Mouse (Mus musculus): ENCODE results near the gene Gje1.

The Gje1 gene

GRCm38 (mm10) chr10:14718114-14718513 lies at the start of gene Gje1:
Gene Gje1, minus strand, starts transcription at chr10:14718214.
- no peak for DNase-seq (ENCODE audit: extremely low read depth, low read depth)

- no peak for DNase-seq (ENCODE audit: extremely low read depth, low read depth)
Measured at GRCm38 (mm10) chr10:14760618-14761017, 42.6 kb upstream of the Gje1 start.

GRCm38 (mm10) chr10:14759665-14760558 lies 41.9 kb upstream of the Gje1 start:
- no peak for DNase-seq (ENCODE audit: extremely low read depth, low read depth)

- DNase-seq (ENCODE audit: extremely low read depth, low read depth) = peak; percentile 39
Measured at GRCm38 (mm10) chr10:14734285-14734684, 16.3 kb upstream of the Gje1 start.

- DNase-seq (ENCODE audit: extremely low read depth, low read depth) = no peak
Measured at GRCm38 (mm10) chr10:14725671-14726070, 7.7 kb upstream of the Gje1 start.

- peak; percentile 85 for DNase-seq (ENCODE audit: extremely low read depth, low read depth)
Measured at GRCm38 (mm10) chr10:14705072-14706066, 12.6 kb downstream of the Gje1 start, which contains the start of the genes Vta1 and Nmbr. Gene Vta1, minus strand, starts transcription at chr10:14705560. Gene Nmbr, plus strand, starts transcription at chr10:14705591.

- no peak for DNase-seq (ENCODE audit: extremely low read depth, low read depth)
Measured at GRCm38 (mm10) chr10:14703830-14704420, 14.1 kb downstream of the Gje1 start.

GRCm38 (mm10) chr10:14703239-14703638 lies 14.8 kb downstream of the Gje1 start:
- DNase-seq (ENCODE audit: extremely low read depth, low read depth) = no peak

- DNase-seq (ENCODE audit: extremely low read depth, low read depth) = no peak
Measured at GRCm38 (mm10) chr10:14690349-14690748, 27.7 kb downstream of the Gje1 start.

GRCm38 (mm10) chr10:14688785-14689442 lies 29.1 kb downstream of the Gje1 start:
- no peak for DNase-seq (ENCODE audit: extremely low read depth, low read depth)

GRCm38 (mm10) chr10:14685663-14686062 lies 32.4 kb downstream of the Gje1 start:
- no peak for DNase-seq (ENCODE audit: extremely low read depth, low read depth)

- no peak for DNase-seq (ENCODE audit: extremely low read depth, low read depth)
Measured at GRCm38 (mm10) chr10:14666147-14666546, 51.9 kb downstream of the Gje1 start.

Measured in MEL-GATA-1-ER (cell line).